Mouse (Mus musculus) spleen, postnatal 36 days (tissue): Measurements from ENCODE around the gene 4930438A08Rik.
"Not testable (repeated sequence)": the region's sequence is repeated elsewhere in the genome, so short reads cannot be mapped to it uniquely, and the experiment has no call there.

ENCODE experiments used
- DNase-seq, 2 experiments: peaks; one replicate each; pipeline ENCODE4 v3.0.0; 2022; ENCODE audit warnings: low spot score in 2 of 2, mixed read lengths in 1 of 2

The 4930438A08Rik gene

DNA sequence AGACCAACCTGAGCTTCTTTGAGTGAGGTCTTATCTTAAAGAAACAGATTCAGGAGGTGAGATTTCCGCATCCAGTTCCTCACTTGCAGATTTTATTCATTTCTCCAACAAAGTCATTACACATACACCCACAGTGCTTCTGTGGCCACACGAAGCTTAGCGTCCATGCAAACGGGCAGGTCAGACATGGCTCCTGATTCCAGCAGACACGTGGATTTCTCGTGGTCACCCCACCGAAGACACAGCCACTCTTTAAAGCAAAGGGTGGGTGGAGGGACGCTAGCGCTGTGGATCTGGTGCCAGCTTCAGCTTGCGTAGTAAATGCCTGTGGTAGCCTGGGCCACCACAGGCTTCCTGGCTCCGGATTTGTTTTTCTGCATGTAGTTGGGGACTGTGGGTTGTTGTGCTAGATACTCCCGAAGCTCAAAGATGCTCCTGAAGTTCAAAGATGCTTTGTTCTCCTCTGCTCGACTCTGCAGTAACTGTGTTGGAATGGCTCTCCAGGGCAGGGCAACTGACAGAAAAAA is 7.4 kb downstream of the 4930438A08Rik start:
- DNase-seq, result no peak

DNA sequence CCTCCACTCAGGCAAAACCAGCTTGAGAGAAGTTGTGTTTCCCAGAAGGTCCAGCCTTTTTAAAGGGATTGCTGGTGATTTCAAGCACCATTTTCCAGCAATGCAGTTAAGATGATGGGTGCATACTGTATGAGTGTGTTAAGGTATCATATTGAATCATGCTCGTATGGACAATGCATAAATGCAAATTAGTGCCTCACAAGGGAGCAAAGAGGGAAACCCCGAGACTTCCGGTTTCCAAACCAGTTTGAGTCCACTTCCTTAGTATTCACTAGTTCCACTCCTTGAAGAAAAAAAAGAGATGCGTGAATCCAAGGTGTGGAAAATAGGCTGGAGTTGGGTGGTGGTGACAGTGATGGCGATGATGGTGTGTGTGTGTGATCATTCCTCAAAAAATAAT is 7.9 kb downstream of the 4930438A08Rik start:
- DNase-seq, result no peak

DNA sequence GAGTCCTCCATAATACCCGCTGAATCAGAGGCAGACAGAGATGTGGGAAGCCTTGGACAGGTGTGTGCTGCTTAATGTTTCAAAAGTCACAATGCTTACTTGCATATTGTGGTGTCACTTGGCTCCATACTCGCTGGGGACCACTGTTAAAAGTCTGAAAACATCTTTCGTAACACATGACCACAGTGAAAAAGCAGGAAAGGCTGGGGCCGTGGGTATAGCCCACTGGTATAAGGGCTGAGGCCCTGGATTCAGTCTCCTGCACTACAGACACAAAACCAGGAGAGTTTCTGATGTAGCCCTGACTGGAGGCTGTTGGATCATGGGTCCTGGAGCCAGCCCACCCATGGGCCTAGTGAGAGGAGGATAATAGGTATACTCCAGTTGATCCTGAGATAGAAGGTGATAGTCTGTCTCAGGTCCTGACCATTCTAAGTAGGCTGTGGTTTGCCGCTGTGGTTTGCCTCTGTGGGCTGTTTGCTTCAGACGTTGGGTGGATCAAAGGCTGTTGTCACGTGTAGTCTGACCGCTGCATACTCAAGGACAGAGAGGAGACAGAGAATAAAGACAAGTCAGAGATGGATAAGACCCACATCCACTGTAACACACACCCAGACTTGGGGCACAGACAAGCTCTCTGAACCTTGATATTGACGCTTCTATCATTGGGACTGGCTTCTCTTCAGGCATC is 15.5 kb downstream of the 4930438A08Rik start:
- no peak for DNase-seq

DNA sequence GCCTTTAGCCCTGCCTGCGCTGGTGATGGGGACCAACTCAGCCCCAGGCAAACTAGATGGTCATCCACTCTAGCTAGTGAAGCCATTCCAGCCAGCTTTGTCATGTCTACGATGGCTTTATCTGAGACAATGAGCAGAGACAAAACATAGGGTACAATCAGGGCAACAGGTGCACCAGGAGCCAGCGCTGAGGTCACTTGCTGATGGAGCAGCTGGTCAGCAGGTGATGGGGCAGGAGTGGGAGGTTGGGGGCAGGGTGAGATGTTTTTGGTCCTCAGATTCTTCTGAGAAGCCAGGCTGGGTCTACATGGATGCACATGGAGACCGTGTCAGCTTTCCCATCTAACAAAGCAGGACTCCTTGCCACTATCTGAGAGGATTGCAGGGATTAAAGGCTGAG is 16.2 kb downstream of the 4930438A08Rik start:
- no peak for DNase-seq

DNA sequence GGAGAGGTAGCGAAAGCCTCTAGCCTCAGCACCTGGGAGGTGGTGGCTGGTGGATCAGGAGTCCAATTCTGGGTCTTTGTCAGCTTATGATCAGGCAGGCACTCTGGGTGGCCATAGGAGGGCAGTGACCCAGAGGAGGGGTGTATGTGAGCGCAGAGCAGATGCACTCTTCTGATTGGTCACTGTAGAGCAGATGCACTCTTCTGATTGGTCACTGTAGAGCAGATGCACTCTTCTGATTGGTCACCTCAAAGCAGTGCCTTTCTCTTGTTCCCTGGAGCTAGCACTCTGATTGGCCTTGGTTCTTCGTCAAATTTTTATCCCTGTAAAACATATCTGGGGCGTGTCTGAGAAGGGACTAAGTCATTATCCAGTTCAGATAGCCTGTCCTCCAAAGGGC is 18.2 kb downstream of the 4930438A08Rik start:
- no peak for DNase-seq

DNA sequence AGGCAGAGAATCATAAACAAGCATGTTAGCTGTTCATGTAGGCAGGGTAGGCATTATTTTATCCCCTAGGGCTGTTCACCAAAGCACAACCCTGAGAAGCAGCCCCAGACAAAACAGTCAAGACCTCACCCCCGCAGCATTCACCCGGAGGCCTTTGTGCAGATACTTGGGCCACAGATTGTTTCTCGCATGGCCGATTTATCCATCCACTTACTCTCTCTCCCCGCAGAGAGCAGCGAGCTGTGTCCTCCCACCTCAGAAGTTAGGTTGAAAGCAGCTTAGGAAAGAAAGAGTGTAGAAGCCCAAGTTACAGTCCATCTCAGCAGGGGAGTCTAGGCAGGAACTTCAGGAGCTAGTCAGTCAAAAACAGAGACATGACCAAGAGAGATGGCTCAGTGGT is 22.8 kb downstream of the 4930438A08Rik start:
- DNase-seq, result no peak

DNA sequence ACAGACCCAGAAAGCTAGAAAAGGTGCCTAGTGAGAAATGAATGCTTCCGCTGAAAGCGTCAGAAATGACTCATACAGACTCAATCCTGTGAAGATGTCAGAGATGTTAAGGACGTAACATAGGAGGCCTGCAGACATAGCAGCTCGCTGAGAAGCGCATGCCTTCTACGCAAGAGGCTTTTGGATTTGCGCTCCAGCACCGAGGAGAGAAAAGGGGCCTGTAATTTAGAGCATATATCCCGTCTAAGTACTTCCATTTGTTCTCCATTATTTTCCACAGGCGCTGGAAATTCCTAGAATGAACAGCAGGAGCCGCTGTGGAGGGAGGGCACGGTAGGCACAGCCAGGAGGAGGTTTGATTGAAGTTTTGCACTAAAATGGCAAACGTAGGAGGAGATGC is 26.5 kb downstream of the 4930438A08Rik start:
- peak; percentile 29 to 50 for DNase-seq

DNA sequence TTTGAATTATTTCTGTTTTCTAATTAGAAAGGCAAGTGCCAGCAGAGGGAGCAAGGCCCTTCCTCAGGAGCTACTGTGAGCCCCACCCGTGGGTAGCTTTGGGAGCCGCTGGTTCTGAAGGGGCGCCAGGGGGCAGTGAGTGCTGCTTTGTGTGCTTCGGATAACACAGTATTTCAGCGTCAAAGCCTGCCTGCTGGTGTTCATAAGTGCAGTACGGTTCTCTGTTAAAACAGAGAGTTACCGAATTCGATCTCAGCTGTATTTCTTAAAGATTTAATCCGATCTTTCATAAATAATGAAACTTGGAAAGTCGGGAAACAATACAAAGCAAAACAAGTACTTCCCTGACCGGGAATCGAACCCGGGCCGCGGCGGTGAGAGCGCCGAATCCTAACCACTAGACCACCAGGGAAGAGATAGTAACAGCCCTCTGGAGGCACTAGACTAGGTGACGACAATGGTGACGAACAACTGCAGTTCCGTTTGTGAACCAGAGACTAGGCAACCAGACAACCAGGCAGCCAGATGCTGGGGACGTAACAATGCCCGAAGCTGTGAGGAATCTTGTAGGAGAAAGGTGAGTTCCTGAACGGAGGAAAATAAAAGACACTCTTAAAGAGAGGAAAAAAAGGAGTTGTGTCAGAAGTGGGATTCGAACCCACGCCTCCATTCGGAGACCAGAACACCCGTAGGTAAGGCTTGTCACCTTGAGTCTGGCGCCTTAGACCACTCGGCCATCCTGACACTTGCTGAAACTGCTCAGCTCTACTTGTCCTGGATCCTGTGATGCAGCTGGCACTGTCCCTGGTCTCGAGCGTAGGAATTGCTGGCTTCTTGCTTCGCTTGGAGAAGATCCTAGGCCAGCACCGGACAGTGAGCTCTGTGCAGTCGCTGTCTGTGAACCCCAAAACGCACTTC is 27.5 kb downstream of the 4930438A08Rik start:
- peak; percentile 92 to 95 for DNase-seq

DNA sequence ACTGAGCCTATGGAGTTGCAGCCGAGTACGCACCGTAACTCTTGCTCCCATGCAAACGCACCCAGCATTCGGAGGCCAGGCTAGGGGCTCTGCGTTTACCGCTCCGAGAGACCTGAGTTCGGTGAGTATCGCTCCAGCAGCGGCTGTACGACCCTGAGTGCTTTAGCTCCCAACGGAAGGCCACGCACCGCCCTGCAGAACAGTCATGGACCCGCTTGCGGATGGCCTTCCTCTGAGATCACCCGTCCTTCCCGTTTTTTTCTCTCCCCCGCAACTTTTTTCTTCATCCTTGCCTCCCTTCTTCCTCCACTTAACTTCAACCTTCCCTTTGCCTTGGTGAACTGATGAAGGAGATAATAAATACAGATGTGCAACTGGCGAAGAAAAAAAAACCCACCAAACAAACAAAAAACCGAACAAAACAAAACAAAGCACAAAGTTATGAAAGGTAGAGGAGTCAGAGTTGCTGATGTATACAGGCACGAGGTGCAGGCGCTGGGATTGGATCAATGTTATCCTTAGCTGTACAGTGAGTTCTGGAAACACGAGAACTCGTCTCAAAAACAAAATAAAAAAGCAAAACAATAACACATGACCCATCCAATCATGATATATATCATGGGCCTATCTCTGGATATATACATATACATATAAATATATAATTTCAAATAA is 28.3 kb downstream of the 4930438A08Rik start:
- no peak for DNase-seq

DNA sequence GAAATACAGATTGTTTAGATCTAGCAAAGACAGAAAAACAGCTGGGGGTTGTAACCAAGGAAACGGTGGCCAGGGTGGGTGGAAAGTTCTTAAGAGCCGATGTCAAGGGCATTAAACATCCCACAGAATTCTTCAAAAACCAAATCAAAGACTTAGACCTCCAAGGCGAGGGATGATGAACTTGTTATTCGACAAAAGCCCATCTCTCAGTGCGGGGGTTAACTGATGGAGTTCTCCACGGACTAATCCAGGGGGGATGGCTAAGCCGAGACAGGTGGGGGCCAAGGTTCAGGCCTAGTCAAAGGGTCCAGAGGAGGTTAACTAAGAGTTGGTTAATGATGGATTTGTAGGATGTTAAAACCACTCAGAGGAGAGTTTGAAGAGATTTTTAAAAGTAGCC is 29.0 kb downstream of the 4930438A08Rik start:
- no peak for DNase-seq

DNA sequence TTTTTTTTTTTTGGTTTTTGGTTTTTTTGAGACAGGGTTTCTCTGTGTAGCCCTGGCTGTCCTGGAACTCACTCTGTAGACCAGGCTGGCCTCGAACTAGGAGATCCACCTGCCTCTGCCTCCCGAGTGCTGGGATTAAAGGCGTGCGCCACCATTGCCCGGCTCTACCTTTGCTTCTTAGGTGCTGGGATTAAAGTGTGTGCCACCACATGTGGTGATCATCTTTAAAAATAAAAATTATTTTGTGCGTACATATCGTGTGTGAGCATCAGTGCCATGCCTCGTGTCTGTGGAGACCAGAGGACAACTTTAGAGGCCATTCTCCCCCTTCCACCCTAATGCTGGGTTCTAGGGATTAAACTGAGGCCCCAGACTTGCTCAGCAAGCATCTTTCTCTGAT is 30.7 kb downstream of the 4930438A08Rik start:
- DNase-seq, result not testable (repeated sequence)

DNA sequence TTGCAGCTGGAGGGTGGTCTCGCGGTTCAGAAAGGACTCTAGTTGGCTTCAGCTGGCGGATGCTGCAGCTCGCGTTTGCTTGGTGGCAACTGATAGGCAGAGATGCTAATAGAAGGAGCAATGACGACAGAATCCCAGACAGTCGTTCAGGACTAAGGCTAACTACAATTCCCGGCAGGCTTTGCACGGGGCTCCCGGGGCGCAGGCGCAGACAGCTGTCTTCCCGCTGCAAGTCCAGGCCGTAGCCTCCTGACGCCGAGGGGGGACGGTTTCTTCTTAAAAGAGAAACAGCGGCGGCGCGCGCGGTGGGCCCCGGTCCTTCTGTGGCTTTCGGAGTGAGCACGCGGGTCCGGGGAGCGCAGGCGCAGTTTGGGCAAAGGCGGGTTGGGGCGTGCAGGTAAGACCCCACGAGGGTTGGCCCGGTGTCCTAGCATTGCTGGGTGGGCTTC is 32.3 kb downstream of the 4930438A08Rik start, which contains the start of gene Zfp692:
TSS of gene Zfp692 (plus strand) at position 210 of the 449 bp plus-strand sequence.
- DNase-seq, result peak; percentile 92 to 94

DNA sequence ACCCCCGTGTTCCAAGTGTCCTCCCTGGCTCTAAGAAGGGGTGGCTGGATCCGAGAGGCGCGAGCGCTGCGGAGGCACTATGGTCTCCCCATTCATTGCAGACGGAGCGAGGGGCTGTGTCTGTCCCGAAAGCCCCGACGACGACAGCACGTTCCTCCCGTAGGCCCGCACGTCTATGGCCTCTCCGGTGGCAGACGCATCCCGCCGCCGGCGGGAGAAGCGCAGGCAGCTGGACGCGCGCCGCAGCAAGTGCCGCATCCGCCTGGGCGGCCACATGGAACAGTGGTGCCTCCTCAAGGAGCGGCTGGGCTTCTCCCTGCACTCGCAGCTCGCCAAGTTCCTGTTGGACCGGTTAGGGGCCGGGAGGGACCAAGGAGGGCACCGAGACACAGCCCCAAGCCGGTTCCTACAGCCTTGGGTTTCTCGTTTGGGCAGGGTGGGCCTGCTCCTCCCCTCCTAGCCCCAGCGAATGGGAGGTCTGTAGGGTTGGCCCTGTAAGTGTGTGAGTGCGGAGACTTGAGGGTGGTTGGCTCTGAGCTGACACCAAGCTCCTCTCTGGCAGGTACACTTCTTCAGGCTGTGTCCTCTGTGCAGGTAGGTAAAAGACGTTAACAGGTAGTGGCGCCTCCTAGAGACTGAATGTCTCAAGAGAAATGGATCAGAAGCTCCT is 32.9 kb downstream of the 4930438A08Rik start:
- peak; percentile 40 to 49 for DNase-seq

DNA sequence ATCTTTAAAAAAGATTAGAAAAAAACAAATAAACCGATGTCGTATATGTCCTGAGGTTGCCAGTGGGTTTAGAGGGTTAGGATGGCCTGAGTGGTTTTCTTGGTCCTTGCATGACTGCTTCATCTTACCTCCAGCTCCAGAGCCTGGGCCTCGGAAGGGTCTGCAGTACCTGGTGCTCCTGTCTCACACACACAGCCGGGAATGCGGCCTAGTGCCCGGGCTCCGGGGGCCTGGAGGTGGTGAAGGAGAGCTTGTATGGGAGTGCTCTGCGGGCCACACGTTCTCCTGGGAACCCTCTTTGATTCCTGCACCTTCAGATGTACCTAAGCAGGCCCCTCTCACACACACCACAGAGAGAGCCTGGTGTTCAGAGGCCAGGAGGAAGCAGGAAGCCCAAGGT is 34.1 kb downstream of the 4930438A08Rik start:
- no peak for DNase-seq

DNA sequence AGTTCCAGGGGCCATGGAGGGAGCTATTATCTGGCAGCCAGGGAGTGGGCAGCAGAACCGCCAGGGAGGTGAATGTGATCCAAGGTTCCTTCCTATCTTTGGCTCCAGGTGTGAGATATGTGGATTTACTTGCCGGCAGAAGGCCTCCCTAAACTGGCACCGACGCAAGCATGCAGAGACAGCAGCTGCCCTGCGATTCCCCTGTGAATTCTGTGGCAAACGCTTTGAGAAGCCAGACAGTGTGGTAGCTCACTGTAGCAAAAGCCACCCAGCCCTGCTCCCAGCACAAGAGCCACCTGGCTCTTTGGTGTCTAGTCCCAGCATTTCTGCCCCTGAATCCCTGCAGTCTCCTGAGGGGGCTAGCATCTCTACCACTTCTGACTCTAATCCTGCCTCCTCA is 39.5 kb downstream of the 4930438A08Rik start:
- DNase-seq, result no peak

DNA sequence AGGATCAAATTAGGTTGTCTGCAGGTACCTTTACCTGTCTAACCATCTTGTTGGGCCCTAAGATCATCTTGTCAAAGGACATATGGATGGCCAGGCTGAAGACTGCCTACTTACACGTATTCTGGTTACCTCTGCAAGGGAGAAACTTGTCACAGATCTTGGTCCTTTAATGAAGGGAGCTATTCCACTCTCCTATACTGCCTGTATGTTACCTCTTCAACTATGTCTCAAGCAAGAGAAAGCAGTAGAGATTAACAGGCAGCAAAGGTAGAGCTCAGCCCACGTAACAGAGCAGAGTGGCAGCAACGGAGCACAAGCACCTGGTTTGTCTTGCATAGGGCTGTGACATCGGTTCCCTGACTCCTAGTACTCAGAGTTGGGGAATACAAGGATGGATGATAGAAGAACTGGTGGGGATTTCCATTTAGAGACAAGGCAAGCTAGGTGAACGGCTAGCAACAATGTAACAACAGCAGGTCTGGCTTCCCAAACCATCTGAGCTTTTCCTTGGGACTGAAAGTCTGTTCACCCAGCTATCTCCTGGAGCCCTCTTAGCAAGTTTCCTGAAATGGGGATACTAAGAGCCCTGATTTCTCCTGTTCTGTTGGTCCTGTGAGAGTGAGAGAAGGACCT is 41.1 kb downstream of the 4930438A08Rik start:
- no peak for DNase-seq

DNA sequence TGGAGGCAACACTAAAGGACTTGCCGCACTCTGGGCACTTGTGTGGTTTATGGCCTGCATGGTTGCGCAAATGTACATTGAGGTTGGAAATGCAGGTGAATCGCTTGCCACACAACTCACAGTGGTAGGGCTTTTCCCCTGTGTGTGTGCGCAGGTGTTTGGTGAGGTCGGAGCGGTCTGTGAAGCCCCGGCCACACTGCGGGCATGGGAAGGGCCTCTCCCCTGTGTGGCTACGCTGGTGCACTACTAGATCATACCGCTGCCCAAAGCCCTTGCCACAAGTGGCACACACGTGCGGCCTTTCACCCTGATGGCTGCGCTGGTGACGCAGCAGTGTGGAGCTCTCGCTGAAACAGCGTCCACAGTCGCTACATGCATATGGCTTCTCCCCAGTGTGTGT is 41.7 kb downstream of the 4930438A08Rik start:
- no peak for DNase-seq

DNA sequence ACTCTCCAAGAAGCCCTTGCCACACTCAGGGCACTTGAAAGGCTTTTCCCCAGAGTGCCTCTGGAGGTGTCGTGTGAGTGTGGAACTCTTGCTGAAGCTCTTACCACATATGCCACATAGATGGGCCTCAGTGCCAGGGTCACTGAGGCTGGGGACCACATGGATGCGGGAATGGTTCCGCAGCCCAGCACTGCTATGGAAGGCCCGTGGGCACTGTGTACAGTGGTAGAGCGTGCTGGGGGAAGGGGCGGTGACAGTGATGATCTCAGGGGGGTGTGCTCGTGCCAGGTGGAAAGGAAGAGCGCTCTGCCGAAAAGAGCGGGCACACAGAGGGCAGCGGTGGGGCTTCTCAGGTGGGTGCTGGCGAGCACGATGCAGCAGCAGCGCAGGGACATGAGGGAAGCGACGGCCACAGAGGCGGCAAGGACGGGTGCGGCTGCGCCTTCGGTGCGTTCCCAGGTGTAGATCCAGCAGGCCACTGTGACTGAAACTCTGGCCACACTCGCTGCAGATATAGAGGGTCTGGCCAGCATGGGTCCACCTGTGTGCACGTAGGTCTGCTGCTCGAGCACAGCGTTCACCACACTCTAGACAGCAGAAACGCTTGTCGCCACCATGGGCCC is 42.3 kb downstream of the 4930438A08Rik start:
- no peak for DNase-seq

DNA sequence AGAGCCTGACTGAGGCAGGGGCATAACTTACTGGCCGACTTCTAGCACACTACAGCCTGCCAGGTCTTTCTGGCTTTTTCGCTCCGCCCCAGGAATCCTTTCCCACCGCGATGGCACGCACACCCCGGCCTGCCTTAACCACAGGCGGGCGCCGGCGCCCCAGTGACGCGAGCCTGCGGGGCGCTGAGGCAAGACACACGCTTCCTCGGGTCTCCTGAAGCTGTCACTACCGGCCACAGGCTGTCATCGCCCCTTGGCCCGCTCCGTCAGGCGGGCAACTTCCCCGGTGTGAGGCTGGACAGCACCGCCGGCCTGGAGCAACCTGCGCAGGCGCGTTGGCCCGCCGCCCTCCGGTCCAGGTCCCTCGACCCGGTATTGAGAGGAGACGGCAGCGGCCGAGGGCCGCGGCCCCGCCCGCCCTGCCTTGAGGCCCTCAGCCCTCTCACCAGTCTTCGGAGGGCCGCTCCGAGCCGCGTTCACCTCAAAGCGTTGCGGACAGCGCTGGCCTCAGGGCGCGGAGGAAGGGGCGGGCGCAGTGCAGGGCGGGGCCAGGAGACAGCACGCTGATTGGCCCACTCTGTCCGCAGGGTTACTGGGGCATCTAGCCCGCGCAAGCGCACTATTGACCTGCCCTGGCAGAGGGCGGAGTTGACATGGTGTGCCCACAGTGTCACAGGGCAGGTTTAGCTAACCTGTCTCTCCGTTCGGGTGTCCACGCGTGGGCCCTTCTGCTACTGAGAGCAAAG is 48.4 kb downstream of the 4930438A08Rik start:
- peak; percentile 97 to 98 for DNase-seq
